19 mouse cellular contexts compared by ENCODE assay signal in genomic region chr3:133557154-133557553, GRCm38 (mm10).
"Had no signal": no experiment of that assay in that cellular context is flagged by ENCODE, and none has a peak within 500 bp of the region (broad histone marks: within the 10 kb centered on the region; RNA-seq: fewer than 3 reads in every experiment).

No protein-coding gene starts in this region.

- H3K27me3 ChIP-seq: lung, embryonic 15.5 days; midbrain, embryonic 12.5 days; neural tube, embryonic 13.5 days; neural tube, embryonic 15.5 days had no signal

- H3K27ac ChIP-seq: midbrain, embryonic 10.5 days; midbrain, embryonic 12.5 days; neural tube, embryonic 13.5 days; neural tube, embryonic 15.5 days had no signal

- H3K4me3 ChIP-seq: lung, embryonic 15.5 days; midbrain, embryonic 10.5 days; midbrain, embryonic 12.5 days; myocyte; neural tube, embryonic 13.5 days; neural tube, embryonic 15.5 days had no signal

- DNase-seq: liver, postnatal 0 days; lung, adult 2 months; lung, postnatal 14 days; lung, postnatal 4 days; midbrain, embryonic 14.5 days; retina, postnatal 1 day; right cerebral cortex, adult 18-20 months; right cerebral cortex, postnatal 25 days; right cerebral cortex, postnatal 4 days; spleen, adult 18-20 months; thymus, adult 18-20 months; thymus, postnatal 14 days; thymus, postnatal 36 days had no signal

- H3K4me2 ChIP-seq: lung, embryonic 15.5 days; midbrain, embryonic 12.5 days; neural tube, embryonic 13.5 days; neural tube, embryonic 15.5 days had no signal

- H3K9ac ChIP-seq: liver, postnatal 0 days; lung, embryonic 15.5 days; midbrain, embryonic 12.5 days; neural tube, embryonic 13.5 days; neural tube, embryonic 15.5 days had no signal

- H3K4me1 ChIP-seq: midbrain, embryonic 10.5 days; midbrain, embryonic 12.5 days; neural tube, embryonic 13.5 days; neural tube, embryonic 15.5 days had no signal

- H3K9me3 ChIP-seq: lung, embryonic 15.5 days; midbrain, embryonic 10.5 days; midbrain, embryonic 12.5 days; neural tube, embryonic 13.5 days; neural tube, embryonic 15.5 days had no signal

- H3K36me3 ChIP-seq: lung, embryonic 15.5 days; midbrain, embryonic 10.5 days; midbrain, embryonic 12.5 days; neural tube, embryonic 13.5 days; neural tube, embryonic 15.5 days had no signal
